Mouse (Mus musculus) erythroblast, embryonic 14.5 days (primary cell): ENCODE data around the gene Pofut1.

Experiments
- GATA1 ChIP-seq: IDR thresholded peaks from 2 replicates; pipeline ENCODE4 v1.6.1; 2012; ENCODE audit warnings: low read length, inconsistent platforms, mixed read lengths
- TAL1 ChIP-seq: IDR thresholded peaks from 3 replicates; pipeline ENCODE4 v1.6.1; 2012; ENCODE audit warnings: low read length, inconsistent platforms, mixed read lengths

GRCm38 (mm10) chr2:153295196-153295595 is 53.9 kb downstream of the Pofut1 start:
- TF ChIP-seq GATA1 (no peak), TAL1 (no peak)
